Mouse (Mus musculus) brain, embryonic 14.5 days (tissue): ENCODE results near the gene Phactr1. TPM values are rescaled to one million over a fixed set of nuclear protein-coding genes. Genes with fewer than 3 reads are reported as not detected.

Experiments
- DNase-seq: peaks from one replicate; pipeline ENCODE4 v3.0.0-alpha.2; 2011; ENCODE audit warnings: low read depth
- CTCF ChIP-seq: fragments of 200-500 bp; IDR thresholded peaks from 2 replicates; pipeline ENCODE4 v1.5.1; 2012; ENCODE audit warnings: inconsistent platforms, mild to moderate bottlenecking, moderate library complexity, borderline replicate concordance; ENCODE audit not compliant: insufficient read depth, insufficient read length; ENCODE audit errors: extremely low read depth
- POLR2A ChIP-seq: fragments of 200-500 bp; IDR thresholded peaks from 2 replicates; pipeline ENCODE4 v1.6.1; 2012; ENCODE audit warnings: mild to moderate bottlenecking, inconsistent platforms, borderline replicate concordance; ENCODE audit not compliant: poor library complexity, insufficient read depth, insufficient read length, severe bottlenecking; ENCODE audit errors: extremely low read depth
- polyA plus RNA-seq: library from polyadenylated mRNA; depleted of rRNA; stranded (reverse); fragments of >200 nt; gene quantifications from 2 replicates; pipeline ENCODE4 v1.2.3, GENCODE M21; 2012

The Phactr1 gene
- polyA plus RNA-seq, 1 experiment, result 40.1 TPM

DNA sequence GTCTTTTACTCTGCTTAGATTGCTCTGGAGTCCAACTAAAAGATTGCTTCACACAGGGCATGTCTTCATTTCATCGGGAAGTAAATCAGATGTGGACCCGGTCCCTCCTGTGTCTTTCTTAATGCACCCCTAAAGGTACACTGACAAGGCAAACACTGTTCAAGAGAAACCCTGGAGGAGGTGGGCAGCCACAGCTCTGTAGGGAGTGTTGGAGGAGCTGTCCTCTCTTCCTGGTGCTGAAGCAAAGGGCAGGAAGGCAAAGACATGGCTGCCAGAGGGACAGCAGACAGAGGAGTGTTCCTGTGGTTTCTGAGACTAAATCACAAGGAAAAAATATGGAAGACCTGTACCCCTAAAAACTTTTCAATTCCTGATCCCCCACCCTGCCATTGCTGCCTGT is 31.1 kb downstream of the Phactr1 start:
- DNase-seq, result no peak
- TF ChIP-seq POLR2A, result no peak
- TF ChIP-seq CTCF, result no peak

DNA sequence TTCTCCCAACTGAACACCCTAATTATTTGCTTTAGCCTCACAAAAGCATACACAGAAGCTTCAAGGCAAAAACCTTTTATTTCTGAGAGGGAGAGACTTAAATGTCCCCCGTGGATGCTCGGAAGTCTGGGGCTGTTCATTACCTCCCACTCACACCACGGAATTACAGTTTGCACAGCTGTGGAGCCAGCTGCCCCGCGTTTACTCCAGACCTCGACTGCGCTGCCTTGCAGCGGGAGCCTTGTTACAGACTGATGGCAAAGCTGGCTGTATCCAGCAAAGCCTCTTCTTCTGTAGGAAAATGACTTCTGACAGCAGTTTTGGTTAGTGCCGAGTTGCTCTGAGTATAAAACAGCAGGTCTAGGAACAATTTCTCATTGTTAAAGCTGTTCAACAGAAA is 39.0 kb downstream of the Phactr1 start:
- TF ChIP-seq CTCF, result no peak
- no peak for TF ChIP-seq POLR2A
- peak; percentile 61 for DNase-seq

DNA sequence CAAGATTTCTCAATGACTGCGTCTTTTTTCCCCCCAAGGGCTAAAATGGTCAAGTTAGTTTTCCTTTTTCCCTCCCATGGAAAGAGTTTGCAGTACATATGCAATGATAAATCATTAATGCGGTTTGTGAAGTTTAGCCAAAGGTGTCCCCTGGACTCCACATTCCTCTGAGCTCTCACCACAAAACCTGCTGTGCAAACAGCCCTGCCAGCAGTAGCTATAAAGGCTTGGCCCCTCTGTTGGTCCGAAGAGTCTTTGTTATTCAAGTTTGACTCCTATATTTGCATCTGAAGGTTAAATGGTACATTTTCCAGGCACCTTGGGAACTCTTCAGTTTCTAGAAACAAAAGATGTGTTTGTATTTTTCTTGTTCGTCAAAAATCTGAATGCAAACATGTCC is 39.7 kb downstream of the Phactr1 start:
- TF ChIP-seq CTCF (no peak), POLR2A (no peak)
- DNase-seq, result no peak

DNA sequence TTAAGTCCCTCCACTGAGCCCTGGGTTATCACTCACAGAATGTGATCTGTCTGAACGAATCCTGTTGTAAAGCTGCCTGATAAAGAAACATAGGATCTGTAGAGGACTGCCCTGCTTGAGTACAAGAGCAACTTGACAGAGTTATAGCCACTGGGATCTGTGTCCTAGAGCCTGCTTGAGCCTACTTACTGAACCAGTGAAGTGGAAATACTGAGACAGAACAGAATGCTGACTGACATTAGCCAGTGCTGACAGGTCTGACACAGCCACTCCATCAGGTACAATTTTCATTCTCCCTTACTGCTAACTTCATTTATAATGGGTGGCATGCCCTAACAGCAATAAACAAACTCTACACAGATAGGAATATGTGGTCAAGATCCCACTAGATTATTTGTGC is 40.2 kb downstream of the Phactr1 start:
- TF ChIP-seq POLR2A, result no peak
- no peak for TF ChIP-seq CTCF
- DNase-seq, result no peak

DNA sequence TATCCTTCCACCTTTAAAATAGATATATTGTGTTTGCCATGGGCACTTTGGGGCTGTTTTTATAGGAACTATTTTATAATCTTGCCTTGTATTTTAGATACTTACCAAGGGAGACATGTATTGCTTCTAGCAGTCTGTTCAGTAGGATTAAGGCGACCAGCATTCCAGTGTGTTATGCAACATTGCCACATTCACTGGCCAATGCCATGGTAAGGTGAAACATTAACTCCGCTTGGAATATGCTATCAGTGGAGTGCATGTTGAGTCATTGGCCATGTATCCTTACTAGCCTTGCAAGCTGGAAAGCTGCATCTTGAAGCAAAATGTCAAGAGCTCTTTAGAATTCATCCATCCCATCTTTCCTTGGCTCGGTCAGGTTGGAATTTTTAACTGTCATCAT is 43.6 kb downstream of the Phactr1 start:
- no peak for TF ChIP-seq CTCF
- no peak for TF ChIP-seq POLR2A
- no peak for DNase-seq

DNA sequence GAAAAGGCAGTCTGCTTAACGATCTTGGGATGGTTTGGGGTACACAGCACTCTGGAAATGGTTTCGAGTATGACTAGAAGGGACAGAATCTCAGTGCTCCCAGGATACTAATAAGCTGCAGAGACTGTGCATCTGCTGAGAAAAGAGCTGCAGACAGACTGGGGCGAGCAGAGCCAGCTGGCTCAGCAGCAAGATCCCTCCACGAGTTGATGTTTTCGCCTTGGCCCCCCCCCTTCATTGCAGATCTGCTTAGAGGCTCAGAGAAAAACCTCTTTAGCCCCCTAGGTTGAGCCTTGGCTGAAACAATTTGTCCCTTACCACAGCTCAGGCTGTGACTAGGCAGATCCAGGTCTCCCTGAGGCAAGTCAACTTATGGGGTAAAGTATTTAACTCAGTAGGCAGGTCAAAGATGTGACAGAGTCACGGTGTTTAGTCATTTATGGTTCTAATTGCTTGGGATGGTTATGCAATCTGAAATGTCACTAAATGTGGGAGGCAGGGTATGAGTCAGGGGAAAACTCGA is 45.3 kb downstream of the Phactr1 start:
- DNase-seq, result peak; percentile 73

DNA sequence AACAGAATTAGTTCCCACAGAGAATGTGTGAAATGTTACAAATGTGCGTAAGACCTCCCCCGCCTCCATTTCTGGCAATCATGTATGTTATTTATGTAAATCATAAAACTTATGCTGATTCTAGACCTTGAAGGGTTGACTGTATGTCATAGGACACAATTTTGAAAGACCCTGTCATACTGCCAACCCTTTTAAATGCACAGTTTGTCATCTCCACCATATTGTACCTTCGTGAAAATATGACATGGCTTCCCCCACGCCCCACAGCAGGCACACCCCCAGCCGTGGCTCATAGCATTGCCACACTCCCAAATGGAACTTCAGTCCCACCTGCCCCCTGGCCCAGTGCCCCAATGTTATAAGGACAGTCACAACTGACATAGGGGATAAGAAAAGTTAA is 57.1 kb downstream of the Phactr1 start:
- no peak for TF ChIP-seq POLR2A
- no peak for TF ChIP-seq CTCF
- DNase-seq, result peak; percentile 52

More for the DNA sequence above, 45.3 kb downstream of the Phactr1 start:
- TF ChIP-seq CTCF (no peak), POLR2A (no peak)

DNA sequence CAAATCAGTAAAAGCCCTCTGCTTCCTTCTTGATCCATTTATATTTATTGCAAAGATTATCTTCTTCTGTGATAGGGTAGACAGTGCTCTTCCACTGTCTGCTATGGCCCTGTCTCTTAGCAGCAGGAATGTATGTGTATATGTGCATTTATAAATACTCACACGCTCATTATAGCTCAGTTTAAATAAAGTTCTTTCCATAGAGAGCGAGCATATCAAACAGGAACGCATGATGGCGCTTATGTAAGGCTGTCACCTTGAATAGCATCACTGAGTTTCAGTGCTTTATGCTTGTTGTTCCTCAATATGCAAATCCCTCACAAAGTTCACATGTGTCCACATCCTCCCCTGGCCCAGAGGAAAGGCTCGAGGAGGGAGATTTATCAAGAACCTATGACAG is 57.7 kb downstream of the Phactr1 start:
- TF ChIP-seq CTCF, result no peak
- no peak for TF ChIP-seq POLR2A
- DNase-seq, result no peak

DNA sequence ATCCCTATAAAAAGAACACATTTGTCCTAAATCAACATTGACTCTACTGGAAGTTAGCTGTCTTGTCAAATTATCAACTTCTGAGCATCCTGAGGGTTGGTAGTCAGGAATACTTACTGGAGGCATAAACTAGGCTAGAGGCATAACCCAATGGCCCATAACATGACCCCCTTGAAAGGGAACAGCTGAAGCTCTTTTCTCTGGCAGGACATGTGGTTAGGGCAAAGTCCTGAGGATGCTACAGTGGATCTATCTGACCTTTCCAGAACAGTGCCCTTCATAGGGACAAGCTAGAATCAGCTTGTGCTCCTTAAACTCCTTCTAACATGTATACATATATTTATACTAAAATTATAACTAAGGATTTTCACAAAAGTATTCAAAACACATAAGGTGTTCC is 61.8 kb downstream of the Phactr1 start:
- DNase-seq, result no peak
- TF ChIP-seq POLR2A (no peak), CTCF (no peak)

DNA sequence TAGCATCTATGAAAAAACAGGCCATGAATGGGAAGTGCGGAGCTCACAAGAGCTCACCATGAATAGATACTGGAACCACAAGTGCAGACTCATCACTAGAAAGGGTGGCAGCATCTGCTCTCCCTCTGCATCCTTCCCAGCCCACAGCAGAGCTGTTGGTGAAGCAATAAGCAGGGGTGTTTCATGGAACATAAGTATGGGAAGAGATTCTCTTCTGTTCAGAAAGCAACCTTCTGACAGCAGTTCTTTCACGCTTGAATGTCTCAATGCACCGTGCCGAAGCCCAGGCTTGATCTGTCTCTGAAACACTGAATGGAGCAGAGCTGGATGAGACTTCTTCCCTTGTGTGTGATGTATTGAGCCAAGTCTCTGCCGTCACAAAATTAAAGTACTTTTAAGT is 64.0 kb downstream of the Phactr1 start:
- TF ChIP-seq POLR2A, result no peak
- TF ChIP-seq CTCF, result no peak
- no peak for DNase-seq

DNA sequence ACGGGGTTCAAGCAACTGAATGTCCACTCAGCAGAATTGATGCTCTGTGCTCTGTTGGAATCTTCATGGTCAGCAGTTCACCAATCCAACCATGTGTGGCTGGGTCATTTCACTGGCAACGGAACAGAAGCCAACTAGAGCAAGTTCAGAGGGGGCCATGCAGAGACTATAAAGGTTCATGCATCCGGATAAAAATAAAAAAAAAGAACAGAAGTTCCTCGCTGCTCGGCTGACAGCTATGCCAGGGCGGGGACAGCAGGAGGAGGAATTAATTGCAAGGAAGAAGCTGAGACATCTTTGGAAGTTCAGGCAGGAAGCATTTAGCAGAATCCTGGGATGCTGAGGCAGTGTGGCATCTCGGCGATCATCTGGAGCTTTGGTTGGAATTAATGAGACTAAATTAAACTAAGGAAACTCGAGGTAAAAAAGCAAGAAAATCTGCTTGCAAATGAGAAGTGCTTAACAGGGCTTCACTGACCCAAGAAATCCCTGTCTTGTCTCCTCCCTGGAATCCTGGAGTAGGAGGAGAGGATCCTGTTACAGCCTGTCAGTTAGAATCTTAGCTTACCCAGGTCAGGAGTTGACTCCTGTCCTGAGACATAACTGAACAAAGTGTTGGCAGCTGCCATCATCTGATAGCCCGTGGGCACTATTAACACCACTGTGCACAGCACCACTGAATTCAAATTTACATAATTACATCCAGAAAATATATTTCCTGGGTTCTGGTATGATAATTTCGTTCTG is 77.4 kb downstream of the Phactr1 start:
- TF ChIP-seq POLR2A (no peak), CTCF (no peak)
- DNase-seq, result peak; percentile 72

DNA sequence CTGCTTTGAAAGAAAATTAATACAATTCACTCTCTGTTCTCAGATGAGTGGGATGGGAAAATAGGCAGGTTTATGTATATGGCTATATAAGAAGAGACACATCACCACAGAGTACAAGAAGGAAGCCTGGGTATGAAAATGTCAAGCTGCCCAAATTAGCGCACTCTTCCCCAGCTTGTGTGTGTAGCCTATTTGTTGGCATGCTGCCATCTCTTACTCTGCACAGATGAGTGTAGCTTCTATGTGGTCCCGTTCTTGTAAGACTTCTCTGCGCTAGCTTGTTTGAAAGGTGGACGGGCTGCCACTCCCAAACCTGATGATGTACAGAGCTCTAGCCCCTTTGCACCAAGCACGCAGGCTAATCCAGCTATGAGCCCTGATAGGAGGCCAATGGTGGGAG is 78.7 kb downstream of the Phactr1 start:
- TF ChIP-seq POLR2A (no peak), CTCF (no peak)
- peak; percentile 80 for DNase-seq

DNA sequence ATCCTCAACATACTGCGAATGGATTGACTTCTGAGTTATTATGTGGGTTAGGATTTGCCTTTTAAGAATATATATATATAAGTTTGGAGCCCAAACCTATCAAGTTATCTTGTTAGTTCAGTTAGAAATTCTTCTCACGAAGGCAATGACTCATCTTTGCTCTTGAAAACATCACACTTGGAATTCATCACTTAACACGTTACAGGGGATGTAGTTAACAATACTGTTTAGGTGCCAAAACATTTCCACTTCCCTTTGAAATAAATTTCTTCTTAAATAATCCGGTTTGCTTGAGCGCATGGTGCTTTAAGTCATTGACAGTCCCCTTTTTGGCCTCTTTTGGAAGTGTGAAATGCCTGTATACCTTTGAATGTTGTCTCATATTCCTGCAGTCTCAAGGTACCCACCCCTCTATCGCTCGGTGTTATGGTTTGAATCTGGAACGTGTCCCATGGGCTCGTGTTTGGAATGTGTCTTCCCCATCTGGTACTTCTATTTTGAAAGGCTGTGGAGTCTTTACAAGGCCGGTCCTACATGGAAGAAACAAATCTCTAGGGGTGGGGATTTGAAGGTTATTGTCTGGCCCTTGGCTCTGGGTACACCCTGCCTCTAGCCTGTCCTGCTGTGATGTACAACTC is 80.6 kb downstream of the Phactr1 start:
- no peak for DNase-seq
- TF ChIP-seq CTCF (no peak), POLR2A (no peak)

DNA sequence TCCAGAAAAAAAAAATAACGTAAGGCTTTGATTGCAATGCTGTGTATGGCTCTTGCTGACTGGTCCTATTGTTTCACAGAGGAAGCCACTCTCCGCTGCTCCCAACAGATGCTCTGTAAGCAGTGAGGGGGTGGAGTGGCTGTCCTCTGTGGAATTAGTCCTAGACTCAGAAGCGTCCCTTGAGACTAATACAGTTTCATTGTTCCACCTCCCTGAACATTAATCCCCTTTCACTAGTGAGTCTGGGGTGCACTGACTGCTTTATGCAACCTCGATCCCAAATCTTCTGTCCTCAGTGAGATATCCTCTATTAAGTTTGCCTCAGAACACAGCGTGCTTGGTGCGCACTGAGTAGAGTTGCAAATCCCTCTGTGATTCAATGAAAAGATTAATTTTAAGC is 91.9 kb downstream of the Phactr1 start:
- TF ChIP-seq CTCF (no peak), POLR2A (no peak)
- peak; percentile 56 for DNase-seq
